Mouse (Mus musculus): ENCODE measurements around the gene S1pr4. TPM values are rescaled to one million over a fixed set of nuclear protein-coding genes. Genes with fewer than 3 reads are reported as not detected.

Gene S1pr4
- 17.6 TPM for polyA plus RNA-seq (2014; fragmentation: Illumina TruSeq; extraction: RNeasy Lipid Tissue Mini Kit (QIAGEN cat#74804); ENCODE audit: insufficient read depth, low read depth, low replicate concordance)

DNA sequence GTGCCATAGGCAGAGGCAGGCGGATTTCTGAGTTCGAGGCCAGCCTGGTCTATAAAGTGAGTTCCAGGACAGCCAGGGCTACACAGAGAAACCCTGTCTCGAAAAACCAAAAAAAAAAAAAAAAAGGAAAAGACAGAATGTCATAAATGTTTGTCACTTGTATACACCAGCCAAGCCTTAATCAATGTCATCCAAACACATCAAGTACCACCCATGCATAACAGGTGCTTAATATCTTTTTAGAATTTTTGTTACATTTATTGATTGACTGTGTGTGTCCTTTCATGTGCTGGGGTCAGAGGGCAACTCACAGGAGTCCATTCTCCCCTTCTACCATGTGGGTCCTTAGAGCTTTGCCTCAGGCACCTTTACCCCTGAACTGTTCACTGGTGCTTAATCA is at the start of gene S1pr4:
Gene S1pr4, minus strand, starts transcription at position 101 of the 400 bp plus-strand sequence.

DNA sequence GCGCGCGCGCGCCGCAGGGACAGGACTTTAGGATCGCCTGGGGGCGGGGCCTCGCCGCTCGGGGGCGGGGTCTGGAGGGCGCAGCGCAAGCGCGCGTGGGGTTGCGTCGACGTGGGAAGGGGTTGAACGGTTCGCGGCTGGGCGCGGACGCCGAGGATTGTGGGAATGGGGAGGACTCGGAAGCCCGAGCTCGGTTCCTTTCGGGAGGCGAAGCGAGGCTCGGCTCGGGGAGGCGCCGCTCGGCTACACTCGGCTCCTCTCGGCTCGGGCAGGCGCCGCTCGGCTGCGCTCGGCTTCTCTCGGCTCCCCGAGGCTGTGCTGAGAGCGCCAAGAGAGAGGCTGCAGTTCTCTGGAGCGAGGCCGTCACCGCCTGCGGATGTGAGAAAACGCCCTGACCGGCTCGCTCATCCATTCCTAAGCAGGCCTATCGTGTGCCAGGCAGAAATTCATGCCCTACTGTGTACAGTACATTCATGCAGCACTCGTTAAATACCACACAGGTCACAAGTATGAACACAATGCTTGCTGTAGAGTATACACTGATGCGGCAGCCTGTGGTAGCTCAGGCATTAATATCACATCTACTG is 45.3 kb upstream of the S1pr4 start, which contains the start of gene Gna11:
Gene Gna11, minus strand, starts transcription at position 30 of the 587 bp plus-strand sequence.

DNA sequence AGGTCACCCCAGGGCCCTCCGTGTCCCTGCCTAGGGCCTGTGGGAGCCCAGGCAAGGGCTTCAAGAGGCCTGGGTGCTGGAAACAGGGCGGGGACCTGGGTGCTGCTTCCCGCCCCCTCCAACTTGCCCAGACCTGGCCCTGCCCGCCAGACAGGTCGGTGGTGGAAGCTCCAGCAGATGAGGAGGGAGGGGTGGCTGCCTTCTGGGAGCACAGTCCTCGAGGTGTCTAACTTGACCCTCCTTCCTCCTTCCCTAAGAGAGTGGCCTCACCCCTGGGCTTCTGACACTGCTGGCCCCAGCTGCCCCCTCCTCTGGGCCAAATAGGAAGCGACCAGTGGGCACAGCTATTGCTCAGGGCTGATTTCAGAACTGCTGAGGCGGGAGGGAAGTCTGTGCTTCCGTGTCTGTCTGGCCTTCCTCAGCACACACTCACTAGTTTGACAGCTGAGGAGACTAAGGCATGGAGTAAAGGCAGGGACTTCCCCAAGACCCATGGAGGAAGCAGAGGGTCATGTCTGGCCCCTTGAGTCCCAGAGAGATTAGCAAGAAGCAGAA is 24.2 kb upstream of the S1pr4 start, which contains the start of gene Gna15:
Gene Gna15, minus strand, starts transcription at position 175 of the 555 bp plus-strand sequence.

DNA sequence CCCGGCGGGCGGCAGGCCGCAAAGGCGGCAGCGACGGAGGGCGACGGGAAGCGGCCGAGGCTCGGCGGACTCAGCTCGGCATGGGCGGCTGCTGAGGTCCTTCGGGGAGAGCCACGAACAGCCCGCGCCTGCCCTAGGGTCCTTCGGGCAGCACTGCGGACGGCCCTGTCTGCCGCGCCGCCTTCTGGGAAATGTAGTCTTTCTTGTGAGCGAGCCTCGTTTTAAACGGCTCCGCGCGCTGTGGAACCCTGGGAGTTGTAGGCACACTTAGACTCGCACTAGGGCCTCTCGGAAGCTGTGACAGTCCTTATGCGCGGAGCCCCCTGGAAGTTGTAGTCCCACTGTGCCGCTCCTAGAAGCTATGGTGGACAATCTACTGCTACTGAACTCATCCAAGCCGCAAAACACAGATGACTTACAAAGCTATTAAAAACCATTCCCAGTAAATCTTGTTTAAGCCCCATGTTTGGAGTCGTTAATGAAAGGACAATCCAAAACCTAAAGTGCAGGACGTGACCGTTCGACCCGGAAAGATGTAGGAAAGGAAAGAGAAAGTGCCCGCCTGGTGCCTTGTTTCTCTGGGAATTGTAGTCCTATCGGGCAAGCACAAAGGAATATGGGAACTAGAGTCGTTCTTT is 3.5 kb downstream of the S1pr4 start, which contains the start of gene Ncln:
Gene Ncln, minus strand, starts transcription at position 129 of the 638 bp plus-strand sequence.

DNA sequence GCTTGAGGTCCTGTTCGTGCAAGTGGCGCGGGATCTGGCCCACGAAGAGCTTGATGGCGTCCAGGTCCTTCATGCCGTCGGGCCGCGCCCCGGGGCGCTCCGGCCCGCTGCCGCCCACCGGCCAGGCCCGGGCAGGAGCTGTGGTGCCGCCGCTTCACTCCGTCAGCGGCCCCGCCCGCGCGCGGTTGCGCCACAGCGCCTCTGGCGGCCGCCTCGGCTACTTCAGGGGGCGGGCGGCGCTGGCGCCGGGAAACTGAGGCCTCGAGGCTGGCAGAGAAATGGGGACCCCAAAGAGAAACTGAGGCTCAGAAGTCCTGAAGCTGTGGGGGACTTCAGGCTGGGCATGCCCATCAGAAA is 17.4 kb downstream of the S1pr4 start, which contains the start of gene Celf5:
Gene Celf5, minus strand, starts transcription at position 177 of the 357 bp plus-strand sequence.

DNA sequence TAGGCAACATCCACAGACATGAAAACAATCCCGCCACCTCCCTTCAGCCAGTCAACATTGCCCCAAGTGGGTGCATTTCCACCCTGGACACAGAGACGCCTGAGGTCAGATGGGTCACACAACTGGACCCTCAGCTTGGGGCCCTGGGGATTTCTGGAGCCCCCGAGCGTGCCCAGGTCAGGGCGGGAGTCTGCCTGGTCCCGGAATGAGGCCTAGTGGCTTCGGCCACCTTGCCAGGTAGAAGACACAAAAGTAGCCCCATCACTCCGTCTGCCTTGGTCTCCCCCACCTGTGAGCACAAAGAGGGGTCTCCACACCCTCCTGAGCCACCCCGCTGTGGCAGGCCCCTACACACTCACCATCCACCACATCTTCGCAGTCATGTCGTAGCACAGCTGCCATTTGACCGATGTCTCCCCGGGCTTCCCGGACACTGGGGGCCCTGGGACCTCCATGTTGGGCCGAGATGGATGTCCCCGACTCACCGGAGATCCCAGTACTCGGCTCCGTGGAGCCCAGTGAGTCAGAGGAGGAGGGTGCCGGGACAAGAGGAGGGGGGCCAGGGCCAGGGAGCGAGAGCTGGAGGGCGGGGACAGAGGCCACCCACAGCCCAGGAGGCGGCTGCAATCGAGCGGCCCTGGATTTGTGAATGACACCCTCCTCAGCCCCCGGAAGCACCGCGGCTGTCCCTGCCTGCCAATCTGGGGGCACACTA is 44.6 kb downstream of the S1pr4 start, which contains the start of gene Nfic:
Gene Nfic, minus strand, starts transcription at position 455 of the 715 bp plus-strand sequence.

Other genes starting within 250 kb of the S1pr4 start
- 1.8 TPM for gene Matk, start 247.2 kb downstream of the S1pr4 start, polyA plus RNA-seq (2014; fragmentation: Illumina TruSeq; extraction: RNeasy Lipid Tissue Mini Kit (QIAGEN cat#74804); ENCODE audit: insufficient read depth, low read depth, low replicate concordance)
- 97.6 TPM for gene Mrpl54, start 233.2 kb downstream of the S1pr4 start, polyA plus RNA-seq (2014; fragmentation: Illumina TruSeq; extraction: RNeasy Lipid Tissue Mini Kit (QIAGEN cat#74804); ENCODE audit: insufficient read depth, low read depth, low replicate concordance)
- gene Apba3, start 233.2 kb downstream of the S1pr4 start, polyA plus RNA-seq (2014; fragmentation: Illumina TruSeq; extraction: RNeasy Lipid Tissue Mini Kit (QIAGEN cat#74804); ENCODE audit: insufficient read depth, low read depth, low replicate concordance), result 42.2 TPM
- 11.5 TPM for gene Tjp3, start 208.6 kb downstream of the S1pr4 start, polyA plus RNA-seq (2014; fragmentation: Illumina TruSeq; extraction: RNeasy Lipid Tissue Mini Kit (QIAGEN cat#74804); ENCODE audit: insufficient read depth, low read depth, low replicate concordance)
- 25.9 TPM for gene Pip5k1c, start 207.2 kb downstream of the S1pr4 start, polyA plus RNA-seq (2014; fragmentation: Illumina TruSeq; extraction: RNeasy Lipid Tissue Mini Kit (QIAGEN cat#74804); ENCODE audit: insufficient read depth, low read depth, low replicate concordance)
- 14.5 TPM for gene Cactin, start 179.0 kb downstream of the S1pr4 start, polyA plus RNA-seq (2014; fragmentation: Illumina TruSeq; extraction: RNeasy Lipid Tissue Mini Kit (QIAGEN cat#74804); ENCODE audit: insufficient read depth, low read depth, low replicate concordance)
- gene Tbxa2r, start 171.4 kb downstream of the S1pr4 start, polyA plus RNA-seq (2014; fragmentation: Illumina TruSeq; extraction: RNeasy Lipid Tissue Mini Kit (QIAGEN cat#74804); ENCODE audit: insufficient read depth, low read depth, low replicate concordance), result 6.3 TPM
- gene Gipc3, start 156.9 kb downstream of the S1pr4 start, polyA plus RNA-seq (2014; fragmentation: Illumina TruSeq; extraction: RNeasy Lipid Tissue Mini Kit (QIAGEN cat#74804); ENCODE audit: insufficient read depth, low read depth, low replicate concordance), result 2.5 TPM
- gene Hmg20b, start 149.7 kb downstream of the S1pr4 start, polyA plus RNA-seq (2014; fragmentation: Illumina TruSeq; extraction: RNeasy Lipid Tissue Mini Kit (QIAGEN cat#74804); ENCODE audit: insufficient read depth, low read depth, low replicate concordance), result 37.1 TPM
- 8.7 TPM for gene Mfsd12, start 142.6 kb downstream of the S1pr4 start, polyA plus RNA-seq (2014; fragmentation: Illumina TruSeq; extraction: RNeasy Lipid Tissue Mini Kit (QIAGEN cat#74804); ENCODE audit: insufficient read depth, low read depth, low replicate concordance)
- 3.9 TPM for gene 4930404N11Rik, start 134.3 kb downstream of the S1pr4 start, polyA plus RNA-seq (2014; fragmentation: Illumina TruSeq; extraction: RNeasy Lipid Tissue Mini Kit (QIAGEN cat#74804); ENCODE audit: insufficient read depth, low read depth, low replicate concordance)
- 14.4 TPM for gene Fzr1, start 121.6 kb downstream of the S1pr4 start, polyA plus RNA-seq (2014; fragmentation: Illumina TruSeq; extraction: RNeasy Lipid Tissue Mini Kit (QIAGEN cat#74804); ENCODE audit: insufficient read depth, low read depth, low replicate concordance)
- 41.2 TPM for gene Dohh, start 115.7 kb downstream of the S1pr4 start, polyA plus RNA-seq (2014; fragmentation: Illumina TruSeq; extraction: RNeasy Lipid Tissue Mini Kit (QIAGEN cat#74804); ENCODE audit: insufficient read depth, low read depth, low replicate concordance)
- gene Gm48551, start 115.7 kb downstream of the S1pr4 start, polyA plus RNA-seq (2014; fragmentation: Illumina TruSeq; extraction: RNeasy Lipid Tissue Mini Kit (QIAGEN cat#74804); ENCODE audit: insufficient read depth, low read depth, low replicate concordance), result 1.4 TPM
- 1.4 TPM for gene Gm48552, start 111.1 kb downstream of the S1pr4 start, polyA plus RNA-seq (2014; fragmentation: Illumina TruSeq; extraction: RNeasy Lipid Tissue Mini Kit (QIAGEN cat#74804); ENCODE audit: insufficient read depth, low read depth, low replicate concordance)
- 4.3 TPM for gene Smim24, start 107.1 kb downstream of the S1pr4 start, polyA plus RNA-seq (2014; fragmentation: Illumina TruSeq; extraction: RNeasy Lipid Tissue Mini Kit (QIAGEN cat#74804); ENCODE audit: insufficient read depth, low read depth, low replicate concordance)
- 18.1 TPM for gene Nfic, start 44.5 kb downstream of the S1pr4 start, polyA plus RNA-seq (2014; fragmentation: Illumina TruSeq; extraction: RNeasy Lipid Tissue Mini Kit (QIAGEN cat#74804); ENCODE audit: insufficient read depth, low read depth, low replicate concordance)
- 0.07 TPM for gene Celf5, start 17.4 kb downstream of the S1pr4 start, polyA plus RNA-seq (2014; fragmentation: Illumina TruSeq; extraction: RNeasy Lipid Tissue Mini Kit (QIAGEN cat#74804); ENCODE audit: insufficient read depth, low read depth, low replicate concordance)
- gene Ncln, start 3.7 kb downstream of the S1pr4 start, polyA plus RNA-seq (2014; fragmentation: Illumina TruSeq; extraction: RNeasy Lipid Tissue Mini Kit (QIAGEN cat#74804); ENCODE audit: insufficient read depth, low read depth, low replicate concordance), result 39.1 TPM
- gene Gna15, start 24.1 kb upstream of the S1pr4 start, polyA plus RNA-seq (2014; fragmentation: Illumina TruSeq; extraction: RNeasy Lipid Tissue Mini Kit (QIAGEN cat#74804); ENCODE audit: insufficient read depth, low read depth, low replicate concordance), result 5.9 TPM
- 35.8 TPM for gene Gna11, start 45.1 kb upstream of the S1pr4 start, polyA plus RNA-seq (2014; fragmentation: Illumina TruSeq; extraction: RNeasy Lipid Tissue Mini Kit (QIAGEN cat#74804); ENCODE audit: insufficient read depth, low read depth, low replicate concordance)
- 414 TPM for gene Aes, start 59.4 kb upstream of the S1pr4 start, polyA plus RNA-seq (2014; fragmentation: Illumina TruSeq; extraction: RNeasy Lipid Tissue Mini Kit (QIAGEN cat#74804); ENCODE audit: insufficient read depth, low read depth, low replicate concordance)
- gene Tle2, start 74.4 kb upstream of the S1pr4 start, polyA plus RNA-seq (2014; fragmentation: Illumina TruSeq; extraction: RNeasy Lipid Tissue Mini Kit (QIAGEN cat#74804); ENCODE audit: insufficient read depth, low read depth, low replicate concordance), result 19.7 TPM
- 12.4 TPM for gene Tle6, start 100.9 kb upstream of the S1pr4 start, polyA plus RNA-seq (2014; fragmentation: Illumina TruSeq; extraction: RNeasy Lipid Tissue Mini Kit (QIAGEN cat#74804); ENCODE audit: insufficient read depth, low read depth, low replicate concordance)
- gene BC025920, start 106.1 kb upstream of the S1pr4 start, polyA plus RNA-seq (2014; fragmentation: Illumina TruSeq; extraction: RNeasy Lipid Tissue Mini Kit (QIAGEN cat#74804); ENCODE audit: insufficient read depth, low read depth, low replicate concordance), result 0.50 TPM
- gene Sirt6, start 127.7 kb upstream of the S1pr4 start, polyA plus RNA-seq (2014; fragmentation: Illumina TruSeq; extraction: RNeasy Lipid Tissue Mini Kit (QIAGEN cat#74804); ENCODE audit: insufficient read depth, low read depth, low replicate concordance), result 5.9 TPM
- gene Ankrd24, start 128.4 kb upstream of the S1pr4 start, polyA plus RNA-seq (2014; fragmentation: Illumina TruSeq; extraction: RNeasy Lipid Tissue Mini Kit (QIAGEN cat#74804); ENCODE audit: insufficient read depth, low read depth, low replicate concordance), result 8.1 TPM
- gene Gm10778, start 148.9 kb upstream of the S1pr4 start, polyA plus RNA-seq (2014; fragmentation: Illumina TruSeq; extraction: RNeasy Lipid Tissue Mini Kit (QIAGEN cat#74804); ENCODE audit: insufficient read depth, low read depth, low replicate concordance), result 2.7 TPM
- gene Zfp433, start 204.7 kb upstream of the S1pr4 start, polyA plus RNA-seq (2014; fragmentation: Illumina TruSeq; extraction: RNeasy Lipid Tissue Mini Kit (QIAGEN cat#74804); ENCODE audit: insufficient read depth, low read depth, low replicate concordance), result 5.8 TPM